Mouse (Mus musculus): ENCODE measurements around the gene Camsap2. TPM values are rescaled to one million over a fixed set of nuclear protein-coding genes. Genes with fewer than 3 reads are reported as not detected.
A peak's percentile ranks its signal among the peaks of the same experiment; 100 is the strongest.

The Camsap2 gene
- polyA plus RNA-seq, 1 experiment from 2014 or later, result 26.7 TPM

DNA sequence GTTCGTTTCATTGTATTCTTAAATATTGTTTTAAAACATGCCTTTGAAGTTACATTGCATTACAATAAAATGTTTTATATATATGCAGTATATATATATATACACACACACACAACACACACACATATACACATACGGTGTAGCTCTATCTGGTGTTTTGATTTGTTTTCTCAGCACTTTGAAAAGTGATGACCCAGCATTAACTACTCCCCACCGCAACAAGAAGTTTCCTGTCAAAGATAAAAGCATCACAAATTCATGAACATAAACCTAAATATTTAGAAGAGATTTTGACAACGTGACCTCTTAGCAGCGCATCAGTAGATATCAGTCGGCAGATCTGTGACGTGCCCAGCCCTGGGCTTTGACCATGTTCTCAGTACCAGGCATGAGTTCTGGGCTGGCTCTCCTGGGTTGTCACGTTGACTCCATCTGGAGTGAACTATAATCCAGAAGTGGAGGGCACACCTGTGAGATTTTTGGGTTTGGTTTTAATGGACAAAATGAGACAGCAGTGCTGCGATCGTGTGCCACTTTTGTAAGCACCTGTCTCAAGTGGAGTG lies 91.3 kb downstream of the Camsap2 start:
- ATAC-seq (ENCODE audit: low FRiP score, low read depth), result no peak
- H3K9ac ChIP-seq, result no peak overlapping the region
- WGBS, result 85% methylated on average over 10 of the region's 10 CpGs

DNA sequence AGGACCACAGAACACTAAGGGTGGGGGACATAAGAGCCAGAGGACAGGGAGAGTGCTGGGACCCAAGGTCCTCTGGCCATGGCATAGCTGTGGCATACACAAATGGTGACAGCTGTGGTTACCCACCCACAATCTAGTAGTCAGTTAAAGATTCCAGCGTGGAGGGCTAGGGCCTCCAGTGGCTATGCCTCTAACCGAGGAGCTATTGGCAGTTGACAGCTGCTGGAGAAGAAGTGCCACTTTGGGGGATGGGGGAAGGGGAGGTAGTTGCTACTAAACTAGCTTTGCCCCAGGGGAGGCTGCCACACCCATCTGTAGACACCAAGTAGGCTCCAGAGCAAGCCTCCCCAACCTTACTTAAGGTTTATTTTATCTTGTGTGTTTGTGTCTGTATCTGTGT lies 92.4 kb downstream of the Camsap2 start:
- Histone ChIP-seq H3K9me3 (no peaks in the 10 kb centered on the region), H3K9ac (no peak overlapping the region), H3K36me3 (no peaks in the 10 kb centered on the region), H3K27ac (replicated peaks) (no peak overlapping the region), H3K4me2 (no peak overlapping the region), H3K4me1 (replicated peaks) (no peaks in the 10 kb centered on the region), H3K27me3 (peaks cover 9% of the 10 kb centered on the region), H3K4me3 (no peak overlapping the region)
- no peak for ATAC-seq (ENCODE audit: low FRiP score, low read depth)
- 16% methylated on average over 2 of the region's 2 CpGs for WGBS

More for the DNA sequence above, 91.3 kb downstream of the Camsap2 start:
- Histone ChIP-seq H3K4me3 (no peak overlapping the region), H3K4me2 (no peak overlapping the region), H3K36me3 (no peaks in the 10 kb centered on the region), H3K4me1 (replicated peaks) (peaks cover 4% of the 10 kb centered on the region), H3K27me3 (peaks cover 14% of the 10 kb centered on the region), H3K9me3 (no peaks in the 10 kb centered on the region), H3K27ac (replicated peaks) (no peak overlapping the region)

DNA sequence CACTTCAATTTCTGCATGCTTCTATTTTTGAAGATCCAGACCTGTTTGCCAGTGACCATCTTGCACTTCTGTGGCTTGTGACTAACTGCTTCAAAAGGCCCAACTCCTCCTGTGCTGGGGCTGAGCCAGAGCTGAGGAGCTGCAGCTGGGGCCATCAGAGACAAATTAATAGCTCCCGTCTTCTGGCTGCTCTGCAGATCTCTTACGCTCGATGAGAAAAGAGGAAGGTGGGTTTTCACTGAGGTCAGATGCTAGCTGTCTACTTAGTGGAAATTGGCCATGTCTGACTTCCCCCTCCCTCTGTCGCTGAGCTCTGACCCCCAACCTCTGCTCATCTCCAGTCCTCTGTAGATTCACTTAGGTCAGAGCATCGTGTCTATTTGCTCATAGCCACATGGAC lies 96.2 kb downstream of the Camsap2 start:
- Histone ChIP-seq H3K27ac (replicated peaks) (no peak overlapping the region), H3K4me3 (no peak overlapping the region), H3K27me3 (no peaks in the 10 kb centered on the region), H3K36me3 (no peaks in the 10 kb centered on the region), H3K4me1 (replicated peaks) (no peaks in the 10 kb centered on the region), H3K4me2 (no peak overlapping the region), H3K9me3 (no peaks in the 10 kb centered on the region), H3K9ac (no peak overlapping the region)
- WGBS, result 49% methylated on average over 5 of the region's 5 CpGs
- ATAC-seq (ENCODE audit: low FRiP score, low read depth), result no peak

DNA sequence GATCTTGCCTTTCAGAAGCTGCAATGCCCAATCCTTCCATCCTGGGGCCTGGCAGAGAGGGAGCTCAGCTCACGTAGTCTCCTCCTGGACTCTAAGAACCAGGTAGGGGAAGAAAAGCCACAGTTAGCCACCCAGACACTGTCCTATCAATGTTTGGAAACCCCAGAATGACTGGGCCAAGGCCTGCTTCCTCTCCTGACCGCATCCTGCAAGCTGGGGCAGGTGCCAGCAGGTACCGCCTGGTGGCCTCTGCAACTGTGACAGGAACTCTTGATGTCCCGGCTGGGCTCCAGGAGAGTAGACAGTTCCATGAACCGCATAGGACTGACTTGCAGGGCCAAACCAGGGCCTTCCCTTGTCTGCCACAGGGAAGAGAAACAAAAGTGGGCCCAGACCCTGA lies 98.5 kb downstream of the Camsap2 start:
- no peak overlapping the region for H3K4me2 ChIP-seq
- no peak overlapping the region for H3K27ac ChIP-seq (replicated peaks)
- no peaks in the 10 kb centered on the region for H3K4me1 ChIP-seq (replicated peaks)
- 94% methylated on average over 5 of the region's 5 CpGs for WGBS
- no peak overlapping the region for H3K9ac ChIP-seq
- no peaks in the 10 kb centered on the region for H3K9me3 ChIP-seq
- no peak for ATAC-seq (ENCODE audit: low FRiP score, low read depth)
- H3K27me3 ChIP-seq, result no peaks in the 10 kb centered on the region
- no peaks in the 10 kb centered on the region for H3K36me3 ChIP-seq
- H3K4me3 ChIP-seq, result no peak overlapping the region

DNA sequence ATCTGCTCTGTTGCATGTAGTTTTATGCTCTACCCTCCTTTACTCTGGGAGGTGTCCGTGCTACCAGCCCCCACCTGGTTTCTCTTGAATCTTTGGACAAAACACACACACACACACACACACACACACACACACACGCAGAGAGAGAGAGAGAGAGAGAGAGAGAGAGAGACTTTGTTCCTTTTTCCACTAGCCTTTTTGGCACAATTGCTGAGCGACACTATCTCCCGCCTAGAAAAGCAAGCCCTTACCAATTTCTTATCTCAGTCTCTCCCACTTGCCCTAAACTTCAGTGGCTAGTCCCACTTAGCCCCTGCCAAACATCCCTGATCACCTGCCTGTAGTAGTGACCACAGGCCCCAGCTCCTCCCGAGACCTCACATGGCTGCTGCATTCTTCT lies 101.4 kb downstream of the Camsap2 start:
- Histone ChIP-seq H3K9ac (no peak overlapping the region), H3K4me3 (no peak overlapping the region), H3K4me2 (no peak overlapping the region), H3K36me3 (no peaks in the 10 kb centered on the region), H3K9me3 (no peaks in the 10 kb centered on the region), H3K27ac (replicated peaks) (no peak overlapping the region), H3K4me1 (replicated peaks) (no peaks in the 10 kb centered on the region), H3K27me3 (no peaks in the 10 kb centered on the region)
- WGBS, result 94% methylated on average over 4 of the region's 5 CpGs
- ATAC-seq (ENCODE audit: low FRiP score, low read depth), result no peak

DNA sequence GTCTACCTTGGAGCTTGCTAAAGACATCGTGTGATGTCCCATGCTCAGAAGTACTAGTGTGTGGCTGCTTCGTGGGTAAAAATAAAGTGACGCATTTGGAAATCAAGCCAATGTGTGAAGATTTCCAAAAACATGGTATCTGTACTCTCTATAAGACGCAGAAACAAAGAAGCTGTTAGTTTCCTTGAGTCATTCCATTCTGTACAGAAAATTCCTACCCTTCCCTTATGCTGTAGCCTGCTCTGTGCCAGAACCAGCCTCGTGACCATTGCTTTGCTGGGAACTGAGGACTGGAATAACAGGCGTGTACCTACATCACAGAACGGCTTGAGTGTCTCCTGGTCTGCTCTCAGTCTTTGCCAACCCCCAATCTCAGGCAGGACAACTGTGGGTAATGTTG lies 104.1 kb downstream of the Camsap2 start:
- 94% methylated on average over 7 of the region's 7 CpGs for WGBS
- Histone ChIP-seq H3K4me2 (no peak overlapping the region), H3K9ac (no peak overlapping the region), H3K4me1 (replicated peaks) (no peaks in the 10 kb centered on the region), H3K9me3 (no peaks in the 10 kb centered on the region), H3K36me3 (no peaks in the 10 kb centered on the region), H3K4me3 (no peak overlapping the region), H3K27ac (replicated peaks) (no peak overlapping the region), H3K27me3 (no peaks in the 10 kb centered on the region)
- ATAC-seq (ENCODE audit: low FRiP score, low read depth), result no peak

DNA sequence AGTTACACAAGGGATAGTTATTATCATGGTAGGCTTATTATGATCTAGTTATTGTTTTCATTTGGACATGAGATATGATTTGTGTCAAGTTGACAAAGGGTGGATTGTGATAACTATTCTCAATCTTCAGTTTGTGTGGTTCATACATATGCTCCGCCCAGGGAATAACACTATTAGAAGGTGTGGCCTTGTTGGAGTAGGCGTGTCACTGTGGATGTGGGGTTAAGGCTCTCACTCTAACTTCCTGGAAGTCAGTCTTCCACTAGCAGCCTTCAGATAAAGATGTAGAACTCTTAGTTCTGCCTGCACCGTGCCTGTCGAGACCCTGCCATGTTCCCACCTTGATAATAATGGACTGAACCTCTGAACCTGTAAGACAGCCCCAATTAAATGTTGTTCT lies 107.4 kb downstream of the Camsap2 start:
- H3K9me3 ChIP-seq, result no peaks in the 10 kb centered on the region

DNA sequence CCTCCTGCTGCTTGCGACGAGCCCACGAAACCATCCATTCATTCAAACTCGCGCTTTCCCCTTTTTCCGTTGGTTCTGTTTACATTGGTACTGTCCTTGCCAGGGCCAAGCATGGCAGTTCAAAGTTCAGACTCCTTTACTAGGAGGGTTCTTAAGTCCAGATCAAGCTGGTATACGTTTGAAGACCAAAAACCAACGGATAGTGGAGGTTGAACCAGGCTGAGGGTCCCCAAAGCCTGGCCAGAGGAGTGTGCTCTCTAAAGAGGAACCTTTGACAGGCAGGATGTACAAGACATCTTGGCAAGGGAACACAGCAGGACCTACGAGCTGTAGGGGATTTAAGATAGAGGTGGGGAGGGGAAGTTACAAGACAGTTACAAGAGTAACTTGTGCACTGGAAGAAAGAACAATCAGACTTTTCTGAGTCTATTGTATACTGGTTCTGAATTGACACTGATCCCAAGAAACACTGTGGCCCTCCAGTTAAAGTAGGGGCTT lies 111.3 kb downstream of the Camsap2 start:
- peaks cover 41% of the 10 kb centered on the region for H3K4me1 ChIP-seq (replicated peaks)
- H3K27me3 ChIP-seq, result no peaks in the 10 kb centered on the region
- H3K9ac ChIP-seq, result peak overlapping the region; percentile 32
- H3K36me3 ChIP-seq, result no peaks in the 10 kb centered on the region
- H3K4me2 ChIP-seq, result peak overlapping the region; percentile 90
- H3K27ac ChIP-seq (replicated peaks), result no peak overlapping the region
- no peaks in the 10 kb centered on the region for H3K9me3 ChIP-seq
- peak overlapping the region; percentile 60 for H3K4me3 ChIP-seq
- ATAC-seq (ENCODE audit: low FRiP score, low read depth), result no peak
- WGBS, result 2% methylated on average over 9 of the region's 9 CpGs

More for the DNA sequence above, 107.4 kb downstream of the Camsap2 start:
- Histone ChIP-seq H3K4me1 (replicated peaks) (peaks cover 12% of the 10 kb centered on the region), H3K27me3 (no peaks in the 10 kb centered on the region), H3K36me3 (no peaks in the 10 kb centered on the region), H3K9ac (no peak overlapping the region), H3K4me2 (no peak overlapping the region), H3K27ac (replicated peaks) (no peak overlapping the region), H3K4me3 (no peak overlapping the region)
- 89% methylated on average over 4 of the region's 4 CpGs for WGBS
- no peak for ATAC-seq (ENCODE audit: low FRiP score, low read depth)

DNA sequence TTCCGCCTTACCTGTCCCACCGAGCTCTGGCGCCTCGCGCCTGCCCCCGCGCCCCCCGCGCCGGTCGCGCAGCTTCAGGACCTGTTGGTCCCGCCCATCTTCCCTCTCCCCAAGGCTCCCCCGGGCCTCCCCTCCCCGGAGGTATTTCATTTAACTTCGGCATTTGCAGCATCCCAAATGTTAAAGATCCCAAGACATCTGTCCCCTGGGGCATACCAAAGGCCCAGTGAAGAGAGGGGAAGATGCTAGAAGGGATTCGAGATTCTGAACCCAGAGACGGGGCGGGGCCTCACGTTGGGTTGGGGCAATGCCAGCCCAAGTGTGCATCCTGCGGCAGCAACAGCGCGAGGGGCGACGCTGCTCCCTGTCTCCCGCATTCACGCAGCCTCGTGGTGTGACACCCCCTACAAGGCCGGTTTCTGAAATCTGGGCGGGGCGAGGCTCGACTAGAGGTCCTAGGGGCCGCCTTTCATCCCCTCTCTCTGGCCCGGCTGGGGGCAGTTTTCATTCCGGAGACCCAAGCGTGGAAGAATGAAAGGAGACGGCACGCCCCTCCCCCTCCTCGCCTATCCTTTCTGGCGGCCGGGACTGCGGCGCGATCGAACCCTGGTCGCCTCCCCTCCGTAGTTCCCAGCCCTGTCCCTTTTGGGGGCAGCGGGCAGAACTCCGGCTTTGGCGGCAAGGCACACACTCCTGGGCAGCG lies 111.9 kb downstream of the Camsap2 start, which contains the start of gene Inava:
TSS of gene Inava (minus strand) at position 373 of the 703 bp plus-strand sequence.
- Histone ChIP-seq H3K4me1 (replicated peaks) (peaks cover 44% of the 10 kb centered on the region), H3K4me2 (peak within 1 kb of the TSS; percentile 90), H3K27ac (replicated peaks) (peak within 1 kb of the TSS; percentile 47; the same call in 1 of the 2 replicates), H3K9ac (peak within 1 kb of the TSS; percentile 32), H3K4me3 (peak within 1 kb of the TSS; percentile 60), H3K9me3 (no peaks in the 10 kb centered on the region), H3K27me3 (no peaks in the 10 kb centered on the region), H3K36me3 (no peaks in the 10 kb centered on the region)
- WGBS, result 1% methylated on average over 50 of the region's 51 CpGs
- ATAC-seq (ENCODE audit: low FRiP score, low read depth), result peak; percentile 80

DNA sequence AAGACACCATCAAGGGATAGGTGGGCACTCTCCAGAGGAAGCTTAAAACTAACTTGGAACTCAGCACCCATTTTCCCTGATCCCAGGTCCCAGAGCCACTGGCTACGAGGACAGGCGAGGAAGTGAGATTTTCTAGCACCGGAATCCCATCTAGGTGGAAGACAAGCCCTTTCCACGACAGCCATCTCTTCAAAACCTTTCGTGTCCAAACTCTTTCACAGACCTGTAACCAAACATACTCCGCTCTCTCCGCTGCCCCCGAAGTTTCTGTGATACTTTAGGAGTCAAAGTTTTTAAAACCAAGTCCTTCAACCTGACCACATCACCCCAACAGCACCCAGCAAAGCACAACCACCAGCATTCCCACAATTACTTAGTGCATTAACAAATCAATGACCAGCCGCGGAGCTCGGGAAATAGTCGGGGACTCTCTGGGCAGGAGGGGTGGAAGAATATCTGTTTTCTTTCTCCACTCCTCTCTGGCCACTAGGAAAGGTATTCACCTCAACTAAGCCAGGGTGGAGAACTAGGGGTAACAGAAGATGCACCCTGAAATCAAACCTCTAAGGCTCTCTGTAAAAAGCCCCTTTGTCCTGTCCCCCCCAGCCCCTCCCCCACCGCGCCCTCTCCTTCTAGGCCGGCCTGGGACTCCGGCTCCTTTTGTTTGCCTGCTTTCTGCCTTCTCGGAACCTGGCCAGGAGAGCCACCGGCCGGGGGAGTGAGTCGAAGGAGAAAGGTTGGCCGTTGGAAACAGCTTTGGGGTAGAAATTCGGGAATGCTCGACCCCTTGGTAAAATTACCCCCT lies 112.7 kb downstream of the Camsap2 start:
- Histone ChIP-seq H3K27ac (replicated peaks) (no peak overlapping the region), H3K4me2 (peak overlapping the region; percentile 90), H3K27me3 (no peaks in the 10 kb centered on the region), H3K36me3 (no peaks in the 10 kb centered on the region), H3K4me3 (peak overlapping the region; percentile 60), H3K9me3 (no peaks in the 10 kb centered on the region), H3K9ac (peak overlapping the region; percentile 32), H3K4me1 (replicated peaks) (peaks cover 53% of the 10 kb centered on the region)
- WGBS, result under 1% methylated on average over 23 of the region's 23 CpGs
- no peak for ATAC-seq (ENCODE audit: low FRiP score, low read depth)

DNA sequence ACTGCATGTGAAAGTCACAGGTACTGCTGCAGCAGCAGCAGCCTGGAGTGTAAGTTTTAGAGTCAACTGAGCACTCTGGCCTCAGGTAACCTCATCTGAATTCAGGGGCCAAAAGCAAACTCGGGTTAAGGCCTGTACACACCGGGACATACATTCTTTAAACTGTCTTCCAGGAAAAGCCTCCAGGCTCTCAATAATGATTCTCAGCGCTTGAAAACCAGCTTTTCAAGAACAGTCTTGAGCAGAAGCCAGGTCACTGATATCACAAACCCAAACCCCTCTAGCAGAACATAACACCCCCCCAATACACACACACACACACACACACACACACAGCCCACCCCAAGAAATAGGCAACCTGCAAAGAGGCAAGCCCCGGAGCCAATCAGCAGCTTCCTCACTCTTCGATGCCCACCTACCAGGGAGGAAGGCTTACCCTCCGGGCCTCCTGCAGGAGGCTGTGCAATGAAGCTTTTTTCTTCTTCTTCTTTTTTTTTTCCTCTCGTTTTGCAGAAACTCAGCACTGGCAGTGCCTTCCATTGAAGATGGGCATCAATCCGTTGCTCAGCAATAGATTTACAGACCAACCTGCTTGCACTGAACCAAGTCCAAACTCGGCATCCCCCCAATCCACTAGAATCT lies 113.5 kb downstream of the Camsap2 start:
- H3K27ac ChIP-seq (replicated peaks), result no peak overlapping the region
- H3K9me3 ChIP-seq, result no peaks in the 10 kb centered on the region
- ATAC-seq (ENCODE audit: low FRiP score, low read depth), result no peak
- WGBS, result under 1% methylated on average over 9 of the region's 9 CpGs
- no peaks in the 10 kb centered on the region for H3K36me3 ChIP-seq
- H3K4me2 ChIP-seq, result peak overlapping the region; percentile 90
- peak overlapping the region; percentile 60 for H3K4me3 ChIP-seq
- peaks cover 59% of the 10 kb centered on the region for H3K4me1 ChIP-seq (replicated peaks)
- H3K9ac ChIP-seq, result no peak overlapping the region
- H3K27me3 ChIP-seq, result no peaks in the 10 kb centered on the region
